Mouse (Mus musculus): ENCODE measurements around the gene Btg1-ps1.
"Not testable (repeated sequence)": the region's sequence is repeated elsewhere in the genome, so short reads cannot be mapped to it uniquely, and the experiment has no call there.

The Btg1-ps1 gene

GRCm38 (mm10) chrX:38018597-38018996 lies at the start of gene Btg1-ps1:
Btg1-ps1 (minus strand) TSS chrX:38018815.
- in situ Hi-C loops (cut with MboI; ENCODE audit: unreplicated experiment in 2 of 2) = not testable (repeated sequence)

GRCm38 (mm10) chrX:38066175-38066574 lies 47.6 kb upstream of the Btg1-ps1 start, which contains the start of gene Rhox10:
Rhox10 (plus strand) TSS chrX:38066475.
- in situ Hi-C loops (cut with MboI; ENCODE audit: unreplicated experiment in 2 of 2) = loop anchor here in 1 of 2 experiments (25.0 kb wide), 1 partner anchor 596 kb away; no protein-coding TSS in a partner anchor

- in situ Hi-C loops (cut with MboI; ENCODE audit: unreplicated experiment in 2 of 2) = loop anchor here in 1 of 2 experiments (25.0 kb wide), 1 partner anchor 601 kb away; no protein-coding TSS in a partner anchor
These were observed 42.9 kb upstream of the Btg1-ps1 start for GRCm38 (mm10) chrX:38061544-38061943.

GRCm38 (mm10) chrX:38043014-38043413 lies 24.4 kb upstream of the Btg1-ps1 start, which contains the start of gene Btg1-ps2:
Btg1-ps2 (minus strand) TSS chrX:38043114.
- in situ Hi-C loops (cut with MboI; ENCODE audit: unreplicated experiment in 2 of 2) = not testable (repeated sequence)

- in situ Hi-C loops (cut with MboI; ENCODE audit: unreplicated experiment in 2 of 2) = no loop called here
These were observed 21.1 kb upstream of the Btg1-ps1 start for GRCm38 (mm10) chrX:38039666-38040065.

- in situ Hi-C loops (cut with MboI; ENCODE audit: unreplicated experiment in 2 of 2) = no loop called here
These were observed 15.2 kb upstream of the Btg1-ps1 start for GRCm38 (mm10) chrX:38033841-38034240.

- in situ Hi-C loops (cut with MboI; ENCODE audit: unreplicated experiment in 2 of 2) = no loop called here
These were observed 9.9 kb downstream of the Btg1-ps1 start for GRCm38 (mm10) chrX:38008756-38009155.
